Mouse (Mus musculus): ENCODE measurements around the gene Myo18b.

Gene Myo18b

DNA sequence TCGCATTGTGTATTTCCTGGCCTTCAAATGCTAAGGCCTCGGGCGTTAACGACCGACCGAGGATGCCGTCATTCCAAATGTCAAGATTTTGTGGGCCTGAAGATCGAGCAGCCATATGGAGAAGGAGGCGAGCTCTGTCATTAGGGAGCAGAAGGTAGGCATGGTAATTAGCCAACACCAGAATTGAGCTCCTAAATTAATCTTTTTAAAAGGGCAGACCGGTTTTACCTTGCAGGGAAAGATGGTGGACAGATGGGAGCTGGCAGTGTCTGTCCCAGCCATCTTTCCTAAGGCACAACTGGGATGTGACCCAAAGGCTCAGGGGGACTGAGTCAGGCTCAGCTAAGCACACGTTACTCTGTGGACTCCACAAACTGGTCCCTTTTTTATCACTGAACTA lies 151.6 kb downstream of the Myo18b start:
- DNase-seq: no peak

DNA sequence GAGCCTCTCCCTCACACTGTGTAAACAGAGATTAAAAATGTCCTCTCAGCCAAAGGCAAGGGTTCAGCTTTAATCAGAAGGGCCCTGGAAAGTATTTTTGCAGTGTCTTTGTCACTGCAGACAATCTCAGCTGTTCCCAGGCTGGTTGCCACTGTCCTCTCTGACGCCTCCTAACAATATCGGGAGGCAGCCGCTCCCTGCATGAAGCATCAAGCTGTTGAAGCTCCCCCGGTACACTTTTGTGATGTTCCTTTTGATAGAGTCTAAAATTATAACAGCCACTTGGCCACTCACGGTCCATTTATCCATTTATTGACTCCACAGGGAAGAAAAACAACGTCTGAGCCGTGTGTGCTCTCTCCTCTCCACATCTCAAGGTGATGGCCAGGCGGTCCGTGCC lies 153.0 kb downstream of the Myo18b start:
- DNase-seq: no peak

DNA sequence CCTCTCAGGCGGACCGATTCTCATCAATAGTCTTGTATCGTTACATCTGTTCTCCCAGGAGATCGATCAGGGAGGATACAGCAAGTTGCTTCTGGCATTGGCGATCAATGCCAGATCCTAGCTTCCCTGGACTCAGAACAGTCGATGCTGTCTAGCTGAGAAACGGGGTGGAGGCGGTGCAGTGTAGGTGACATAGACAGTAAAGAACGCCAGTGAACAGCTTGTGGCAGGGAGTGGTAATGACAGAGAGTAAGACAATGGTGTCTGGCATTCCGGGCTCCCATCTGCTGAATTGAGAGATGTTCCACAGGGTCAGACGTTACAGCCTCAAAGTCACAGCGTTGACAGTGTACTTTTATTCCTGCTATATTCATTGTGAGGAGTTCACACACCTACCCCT lies 155.5 kb downstream of the Myo18b start:
- DNase-seq: peak; percentile 69

DNA sequence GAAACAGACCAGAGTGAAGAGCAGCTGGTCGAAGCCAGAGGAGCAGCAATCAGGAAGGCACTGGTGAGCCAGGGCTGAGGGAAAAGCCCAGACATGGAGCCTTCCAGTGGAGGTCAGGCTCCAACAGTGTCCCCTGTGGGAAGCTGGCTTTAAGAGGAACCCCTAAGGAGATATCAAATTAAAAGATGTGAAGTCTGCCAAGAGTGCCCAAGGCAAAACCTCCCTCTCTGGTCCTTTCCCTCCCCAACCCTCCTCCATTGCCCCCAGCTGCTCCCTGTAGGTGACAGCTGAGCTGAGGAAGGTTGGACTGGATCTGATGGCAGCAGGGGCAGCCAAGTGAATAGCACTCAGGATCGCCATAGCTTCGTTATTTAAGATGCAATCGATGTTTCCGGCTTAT lies 161.1 kb downstream of the Myo18b start:
- no peak for DNase-seq

DNA sequence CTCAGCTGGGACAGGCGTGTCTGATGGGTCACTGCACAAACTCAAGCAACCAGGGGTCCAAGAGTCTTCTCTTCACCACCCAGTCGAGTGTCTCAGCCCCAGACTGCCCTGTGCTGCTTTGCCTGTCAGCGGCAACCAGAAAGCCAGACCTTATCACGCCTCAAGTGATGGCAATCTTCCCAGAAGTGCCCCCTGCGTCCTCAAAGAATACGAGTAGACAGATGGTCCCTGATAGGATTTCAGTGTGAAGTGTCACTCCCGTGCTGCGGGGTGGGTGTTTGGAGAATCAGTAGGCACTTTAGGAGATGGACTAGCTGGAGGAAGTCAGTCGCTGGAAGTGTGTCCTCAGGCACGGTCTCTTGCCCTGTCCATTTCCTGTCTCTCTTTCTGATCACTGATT lies 165.6 kb downstream of the Myo18b start:
- DNase-seq: no peak

DNA sequence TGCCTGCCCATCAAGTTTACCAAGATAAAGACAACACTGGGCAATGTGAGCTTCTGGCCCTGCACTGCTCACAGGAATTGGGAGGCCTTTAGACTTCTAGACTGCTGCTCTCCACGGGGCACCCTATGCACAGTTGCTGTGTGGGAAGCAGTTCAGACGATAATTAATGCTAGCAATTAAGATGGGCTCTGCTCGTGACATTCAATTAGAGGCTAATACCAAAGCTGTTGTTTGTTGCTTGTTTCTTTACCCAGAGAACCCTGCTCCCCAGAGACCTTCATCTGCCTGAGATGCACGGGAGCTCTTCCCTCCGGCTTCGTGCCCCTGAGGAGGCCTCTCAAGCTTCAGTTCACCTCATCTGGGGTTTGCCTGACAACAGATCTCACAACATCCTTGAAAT lies 167.7 kb downstream of the Myo18b start:
- DNase-seq: no peak

DNA sequence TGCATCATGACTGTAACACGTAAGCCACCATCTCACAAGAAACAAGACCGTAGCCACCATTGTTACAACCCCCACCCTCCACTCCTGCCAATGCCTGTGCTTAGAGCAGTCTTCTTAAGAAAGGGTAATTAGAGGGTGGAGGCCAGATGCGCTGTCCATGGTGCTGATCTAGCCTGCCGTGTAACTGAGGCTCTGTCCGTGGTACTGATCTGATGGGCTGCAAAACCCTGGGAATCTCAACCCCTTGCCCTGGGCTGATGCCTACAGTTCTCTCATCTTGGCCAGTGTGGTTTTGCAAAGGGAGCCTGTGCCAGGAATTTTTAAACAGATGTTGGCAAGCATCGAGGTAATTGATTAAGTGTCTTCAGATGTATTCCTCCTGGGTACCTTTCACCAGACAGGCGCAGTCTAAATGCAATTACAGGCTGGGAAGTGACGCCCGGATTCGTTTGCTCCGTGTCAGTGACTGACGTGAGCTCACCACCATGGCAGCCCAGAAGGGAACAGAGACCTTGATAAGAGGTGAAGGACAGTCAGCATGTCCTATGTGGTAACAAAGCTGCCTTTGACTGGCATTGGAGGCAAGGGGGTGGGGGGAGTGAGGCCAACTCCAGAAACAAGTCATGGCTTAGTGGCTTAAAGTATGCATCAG lies 177.4 kb downstream of the Myo18b start:
- no peak for DNase-seq

DNA sequence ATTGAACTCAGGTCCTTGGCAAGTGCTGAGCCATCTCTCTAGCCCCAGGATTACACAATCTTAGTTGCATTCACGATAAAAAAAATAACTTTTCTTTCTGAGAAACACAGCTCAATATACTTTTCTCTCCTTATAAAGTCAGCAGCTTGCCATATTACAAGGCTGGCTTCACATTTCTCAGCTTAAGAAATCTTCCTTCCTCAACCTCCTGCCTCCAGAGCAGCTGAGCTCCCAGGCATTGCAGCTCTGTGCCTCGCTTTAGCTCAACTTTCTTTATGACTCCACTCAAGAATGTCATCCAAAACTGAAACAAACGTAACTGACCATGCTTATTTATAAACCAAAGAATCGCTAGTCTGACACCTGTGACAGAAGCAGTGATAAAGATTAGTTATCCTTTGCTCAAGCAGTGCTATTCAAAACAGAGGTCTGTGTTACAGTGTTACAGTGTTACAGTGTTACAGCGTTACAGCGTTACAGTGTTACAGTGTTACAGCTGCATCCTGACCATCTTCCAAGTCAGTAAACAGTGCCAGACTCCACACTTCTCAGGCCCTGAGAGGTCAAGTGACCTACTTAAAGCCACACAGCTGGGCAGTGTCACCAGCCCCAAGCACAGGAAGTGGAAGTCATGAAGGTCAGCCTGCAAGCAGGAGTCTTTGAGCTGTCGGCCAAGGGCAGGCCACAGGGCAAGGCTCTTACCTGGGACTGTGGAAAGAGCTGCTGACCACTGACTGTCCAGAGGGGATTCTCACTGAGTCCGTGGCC lies 181.3 kb downstream of the Myo18b start:
- no peak for DNase-seq

DNA sequence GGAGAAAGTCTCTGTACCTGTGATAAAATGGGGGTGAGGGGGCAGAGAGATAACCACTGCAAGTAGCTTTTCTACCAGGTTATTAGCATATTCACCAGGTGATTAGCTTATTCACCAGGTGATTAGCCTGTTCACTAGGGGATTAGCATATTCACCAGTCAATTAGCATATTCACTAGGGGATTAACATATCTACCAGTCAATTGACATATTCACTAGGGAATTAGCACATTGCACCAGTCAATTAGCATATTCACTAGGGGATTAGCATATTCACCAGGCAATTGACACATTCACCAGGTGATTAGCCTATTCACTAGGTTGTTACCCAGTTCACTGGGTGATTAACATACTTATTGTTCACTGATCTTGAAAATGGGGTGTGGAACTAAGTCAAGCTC lies 186.3 kb downstream of the Myo18b start:
- no peak for DNase-seq

DNA sequence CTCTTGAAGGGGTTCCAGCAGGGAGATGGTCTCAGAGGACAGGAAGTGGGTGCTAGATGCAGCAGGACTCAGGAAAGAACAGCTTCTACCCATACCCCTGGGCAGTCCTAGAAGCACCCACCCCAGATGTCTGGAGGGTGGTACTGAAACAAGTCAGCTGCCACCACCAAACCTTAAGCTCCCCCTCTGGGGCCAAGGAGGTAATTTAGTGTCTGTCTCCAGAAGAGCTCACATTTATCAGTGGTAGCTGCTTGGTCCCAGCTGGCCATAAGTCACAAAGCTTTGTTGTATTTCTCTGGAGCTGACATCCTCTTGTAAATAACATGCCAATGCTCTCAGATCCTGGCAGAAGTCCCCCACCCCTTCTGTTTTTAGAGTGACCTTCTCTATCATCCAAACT lies 187.7 kb downstream of the Myo18b start:
- DNase-seq: no peak

DNA sequence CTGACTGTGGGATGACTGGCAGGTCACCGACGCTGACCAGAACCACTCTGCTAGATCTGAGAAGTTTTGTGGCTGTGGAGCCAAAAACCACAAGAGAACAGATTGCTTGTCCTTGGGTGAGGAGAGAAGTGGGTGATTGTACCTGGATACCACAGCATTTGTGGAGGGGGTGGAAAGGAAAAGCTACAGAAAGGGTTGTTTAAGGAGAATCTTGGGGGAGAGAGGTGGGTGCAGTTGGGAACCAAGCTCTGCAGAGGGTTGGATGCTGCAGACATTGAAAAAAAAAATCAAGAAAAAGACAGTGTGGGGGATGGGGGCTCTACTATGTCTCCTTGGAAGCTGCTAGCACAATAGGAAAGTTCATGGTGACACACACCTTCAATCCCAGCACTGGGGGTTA lies 188.7 kb downstream of the Myo18b start:
- DNase-seq: no peak

DNA sequence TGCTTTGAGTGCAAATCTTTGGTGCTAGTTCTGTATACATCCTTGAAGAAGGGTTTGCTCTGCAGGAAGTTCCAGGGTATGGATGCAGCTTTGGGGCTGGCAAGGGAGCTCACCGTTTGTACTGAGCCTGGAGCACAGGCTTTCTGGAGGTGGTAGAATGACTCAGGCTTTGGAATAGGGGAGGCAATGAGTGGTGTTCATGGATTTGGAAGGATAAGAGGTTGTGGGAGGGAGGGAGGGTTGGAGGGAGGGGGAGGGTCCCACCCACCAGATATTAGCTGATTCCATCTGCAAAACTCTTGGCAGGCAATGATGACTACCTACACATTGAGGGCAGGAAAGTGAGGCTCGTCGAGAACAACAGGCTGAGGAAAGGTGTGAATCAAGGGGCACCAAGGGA lies 195.4 kb downstream of the Myo18b start:
- DNase-seq: peak; percentile 66

DNA sequence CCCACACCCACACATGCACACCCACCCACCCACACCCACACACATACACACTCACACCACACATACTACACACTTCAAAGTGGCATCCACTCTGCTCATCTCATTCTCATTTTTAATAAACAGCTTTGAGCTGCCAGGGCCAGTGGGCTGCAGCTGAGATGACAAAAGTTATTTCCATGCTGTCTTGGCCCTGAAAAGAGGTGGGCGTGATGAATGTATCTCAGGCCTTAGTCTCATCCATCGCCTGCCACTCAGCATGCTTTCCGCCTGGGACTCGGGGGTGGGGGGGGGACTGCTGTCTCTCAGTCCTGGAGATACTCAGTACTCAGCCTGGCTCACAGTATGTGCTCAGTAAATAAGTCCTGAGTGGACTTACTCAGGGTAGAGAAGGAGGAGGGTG lies 199.5 kb downstream of the Myo18b start:
- DNase-seq: peak; percentile 32

DNA sequence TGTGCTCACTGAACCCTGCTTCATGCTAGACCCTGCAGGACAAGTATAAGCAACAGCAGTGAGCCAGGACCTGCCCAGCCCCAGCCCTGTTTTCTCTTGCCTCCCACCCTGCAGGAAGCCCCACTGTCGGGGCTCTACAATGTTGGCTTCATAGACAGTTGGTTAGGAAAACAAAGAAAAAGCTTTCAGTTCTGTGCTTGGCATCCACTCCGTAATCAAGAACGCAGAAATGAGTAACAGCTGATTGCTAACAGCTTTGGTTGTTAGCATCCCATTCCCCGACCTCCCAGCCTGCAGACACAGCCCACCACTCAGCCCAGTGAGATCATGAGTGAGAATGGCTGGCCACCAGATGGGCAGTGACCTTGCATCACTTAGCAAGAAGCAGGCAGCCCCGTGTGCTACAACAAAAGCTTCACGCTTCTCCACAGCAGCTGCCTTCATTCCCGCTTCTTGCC lies 200.9 kb downstream of the Myo18b start:
- DNase-seq: no peak

DNA sequence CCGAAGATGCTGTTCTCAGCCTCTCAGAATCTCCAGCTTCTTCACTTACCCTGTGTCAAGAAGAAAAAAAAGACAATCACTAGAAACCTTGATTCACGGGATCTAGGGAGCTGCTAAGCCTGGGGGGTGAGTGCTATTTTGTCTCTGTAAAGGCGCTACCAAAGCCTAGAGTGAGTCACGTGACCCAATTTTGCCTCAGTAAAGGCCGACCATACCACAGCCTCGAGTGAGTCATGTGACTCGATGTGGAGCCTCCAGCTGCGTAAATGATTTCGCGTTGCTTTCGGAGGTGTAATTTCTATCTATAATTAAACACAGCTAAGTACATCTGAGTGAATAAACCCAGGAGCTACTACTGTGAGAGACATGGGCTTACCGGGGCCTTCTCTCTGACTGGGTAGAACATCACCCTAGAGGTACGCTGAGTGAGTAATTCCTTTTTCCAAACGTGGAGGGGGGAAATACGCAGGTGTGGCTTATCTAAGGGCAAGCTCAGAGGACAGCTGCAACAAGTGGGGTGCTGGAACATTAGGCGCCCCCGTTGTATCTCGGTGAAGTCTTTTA lies 202.8 kb downstream of the Myo18b start:
- DNase-seq: peak; percentile 66

DNA sequence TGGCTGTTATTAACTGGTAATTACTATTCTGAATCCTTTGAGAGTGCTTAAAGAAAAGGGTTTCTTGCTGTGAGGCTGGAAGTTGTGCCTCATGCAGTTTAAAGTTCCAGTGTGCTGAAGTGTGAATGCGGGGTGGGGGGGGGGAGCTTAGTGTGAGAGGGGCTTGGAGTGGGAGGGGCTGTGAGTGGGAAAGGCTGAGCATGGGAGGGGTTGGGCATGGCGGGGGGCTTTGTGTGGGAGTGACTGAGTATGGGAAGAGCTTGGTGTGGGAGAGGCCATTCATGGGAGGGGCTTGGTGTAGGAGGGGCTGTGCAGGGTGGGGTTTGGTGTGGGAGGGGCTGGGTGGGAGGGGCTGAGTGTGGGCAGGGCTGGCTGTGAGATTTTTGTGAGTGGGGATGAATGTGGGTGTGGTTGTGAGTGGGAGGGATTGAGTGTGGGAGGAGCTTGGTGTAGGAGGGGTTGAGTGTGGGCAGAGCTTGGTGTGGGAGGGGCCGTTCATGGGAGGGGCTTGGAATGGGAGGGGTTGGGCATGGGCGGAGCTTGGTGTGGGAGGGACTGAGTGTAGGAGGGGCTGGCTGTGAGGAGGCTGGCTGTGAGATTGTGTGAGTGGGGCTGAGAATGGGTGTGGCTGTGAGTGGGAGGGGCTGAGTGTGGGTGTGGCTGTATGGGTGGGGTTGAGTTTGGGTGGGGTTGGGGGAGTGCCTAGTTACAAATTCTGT lies 208.9 kb downstream of the Myo18b start:
- no peak for DNase-seq

DNA sequence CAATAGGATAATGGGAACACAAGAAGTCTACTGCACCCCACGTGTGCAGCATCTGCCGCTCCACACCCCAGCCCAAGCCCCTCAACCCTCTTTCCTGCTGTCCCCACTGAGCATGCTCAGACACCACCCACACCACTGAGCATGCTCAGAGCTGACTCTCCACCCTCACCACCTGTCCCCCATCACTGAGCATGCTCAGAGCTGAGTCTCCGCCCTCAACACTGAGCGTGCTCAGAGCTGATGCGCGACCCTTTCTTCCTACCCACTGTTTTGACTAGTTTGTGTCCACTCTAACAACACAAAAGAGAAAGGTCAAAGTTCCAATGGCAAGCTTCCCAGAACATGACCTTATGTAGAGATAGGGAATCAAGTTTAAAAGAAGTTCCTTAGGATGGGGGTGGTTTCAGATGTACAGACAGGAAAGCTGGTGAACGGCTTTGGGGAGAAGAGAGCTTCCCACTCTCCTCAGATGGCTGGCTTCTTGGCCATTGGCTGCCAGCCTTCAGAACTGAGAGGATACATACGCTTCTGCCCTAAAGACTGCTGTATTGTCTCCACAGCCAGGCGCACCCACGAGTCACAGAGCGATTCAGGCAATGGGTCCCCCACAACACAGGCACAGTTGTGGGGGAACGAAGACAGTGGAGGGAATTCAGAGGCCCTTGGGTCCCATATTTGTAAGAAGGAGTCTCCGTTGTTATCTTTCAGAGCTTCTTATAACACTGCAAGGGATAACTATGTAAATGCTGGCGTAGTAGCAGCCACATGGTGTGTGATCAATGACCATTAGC lies 209.7 kb downstream of the Myo18b start:
- no peak for DNase-seq

DNA sequence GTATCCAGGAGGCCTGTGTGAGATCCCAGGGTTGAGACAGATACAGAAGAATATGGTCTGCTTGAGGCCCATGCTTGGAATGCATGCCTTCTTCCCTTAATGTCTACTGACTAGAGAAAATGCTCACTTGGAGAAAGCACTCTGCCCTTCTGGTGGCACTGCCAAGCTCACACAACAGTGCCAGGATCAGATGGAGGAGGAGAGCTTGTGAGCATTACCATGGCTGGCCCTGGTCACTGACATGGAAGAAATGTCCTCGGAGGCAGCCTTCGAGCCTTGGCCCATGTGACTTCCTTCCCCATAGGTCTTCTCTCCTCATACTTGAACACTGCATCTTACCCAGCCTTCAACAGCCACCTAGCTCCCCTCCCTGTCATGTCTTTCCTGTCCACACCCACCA lies 216.9 kb downstream of the Myo18b start:
- DNase-seq: no peak

DNA sequence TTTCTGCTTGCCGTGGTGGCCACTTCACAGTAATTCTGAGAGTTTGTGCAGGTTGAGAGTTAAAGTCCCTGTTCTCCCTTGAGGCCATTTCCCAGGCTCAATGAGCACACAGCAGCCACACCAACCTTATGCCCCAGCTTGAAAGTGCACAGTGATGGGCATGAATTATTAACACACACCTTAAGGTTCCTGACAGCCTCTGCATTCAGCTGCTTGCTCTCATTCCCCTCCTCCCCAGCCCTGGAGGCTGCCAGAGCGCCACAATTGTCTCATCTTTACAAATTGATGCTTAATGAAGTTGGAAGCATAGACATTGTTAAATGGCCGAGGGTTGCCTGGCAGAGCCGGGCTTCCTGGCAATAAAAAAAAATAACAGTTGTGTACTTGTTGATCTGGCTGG lies 218.0 kb downstream of the Myo18b start:
- no peak for DNase-seq

DNA sequence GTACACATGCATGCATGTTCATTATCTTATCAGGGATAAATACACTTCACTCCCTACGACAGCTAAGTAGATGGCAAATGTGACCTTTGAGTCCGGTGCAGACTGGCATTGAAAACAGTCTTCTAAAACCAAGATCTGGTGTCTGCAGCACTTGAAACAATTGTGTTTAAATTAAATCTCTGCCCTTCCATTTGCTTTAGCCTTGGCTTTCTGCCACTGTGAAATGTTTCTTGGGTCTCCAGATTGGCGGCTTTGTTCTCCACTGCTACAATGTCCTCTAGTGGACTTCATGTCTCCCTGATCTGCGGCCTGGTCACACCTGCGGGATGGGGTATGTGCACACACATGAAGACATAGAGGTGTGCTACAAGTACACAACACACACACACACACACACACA lies 221.4 kb downstream of the Myo18b start:
- no peak for DNase-seq

DNA sequence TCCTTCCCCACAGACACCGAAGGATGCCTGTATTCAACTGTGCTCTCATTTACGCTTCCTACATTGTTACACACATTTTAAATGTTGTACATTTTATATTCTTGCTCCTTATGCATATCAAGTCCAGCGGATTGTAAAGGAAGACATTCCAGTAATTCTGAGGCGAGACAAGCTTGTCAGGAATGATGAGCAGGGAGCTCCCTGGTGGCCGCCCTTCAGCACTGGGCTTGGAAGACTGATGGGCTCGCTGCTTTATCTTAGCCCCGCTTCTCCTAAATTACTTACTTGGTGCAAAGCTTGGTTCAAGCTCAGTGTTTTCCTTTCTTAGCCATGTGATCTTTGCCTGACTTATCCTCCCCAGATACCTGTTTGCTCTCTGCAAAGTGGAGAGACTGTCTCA lies 223.7 kb downstream of the Myo18b start:
- no peak for DNase-seq

DNA sequence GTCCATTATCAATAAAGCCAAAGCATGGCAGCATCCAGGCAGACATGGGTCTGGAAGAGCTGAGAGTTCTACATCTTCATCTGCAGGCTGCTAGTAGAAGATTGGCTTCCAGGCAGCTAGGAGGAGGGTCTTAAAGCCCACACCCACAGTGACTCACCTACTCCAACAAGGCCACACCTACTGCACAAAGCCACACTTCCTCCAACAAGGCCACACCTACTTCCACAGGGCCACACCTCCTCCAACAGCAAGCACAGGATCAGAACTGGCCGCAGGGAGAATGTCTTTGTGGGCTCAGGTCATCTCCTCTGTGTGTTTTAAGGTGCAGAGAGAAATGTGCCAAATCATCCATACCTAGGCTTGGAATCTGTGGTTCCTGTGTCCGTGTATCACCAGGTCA lies 224.2 kb downstream of the Myo18b start:
- no peak for DNase-seq

DNA sequence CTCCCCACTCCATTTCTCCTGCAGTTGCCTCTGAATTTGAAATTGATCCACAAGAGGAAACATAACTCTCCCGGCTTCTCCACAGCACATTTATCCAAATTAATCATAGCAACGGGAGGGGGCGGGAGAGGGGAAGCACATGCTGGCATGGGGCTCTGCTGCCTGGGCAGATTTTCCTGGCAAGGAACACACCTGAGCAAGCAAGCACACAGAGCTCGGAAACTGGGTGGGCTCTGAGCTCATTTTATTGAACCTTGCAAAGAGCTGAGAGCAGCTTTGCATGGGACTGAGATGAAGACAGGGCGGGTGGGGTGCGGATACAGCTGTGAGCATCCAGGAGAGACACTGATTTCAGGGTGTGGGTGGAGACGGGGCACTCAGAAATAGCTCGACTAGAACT lies 229.0 kb downstream of the Myo18b start:
- DNase-seq: peak; percentile 61

Data from right cerebral cortex, postnatal 25 days (tissue).